Mouse (Mus musculus): Measurements from ENCODE around the gene Stk11. TPM values are rescaled to one million over a fixed set of nuclear protein-coding genes. Genes with fewer than 3 reads are reported as not detected.

The Stk11 gene
- polyA plus RNA-seq, 1 experiment: 91.7 TPM

DNA sequence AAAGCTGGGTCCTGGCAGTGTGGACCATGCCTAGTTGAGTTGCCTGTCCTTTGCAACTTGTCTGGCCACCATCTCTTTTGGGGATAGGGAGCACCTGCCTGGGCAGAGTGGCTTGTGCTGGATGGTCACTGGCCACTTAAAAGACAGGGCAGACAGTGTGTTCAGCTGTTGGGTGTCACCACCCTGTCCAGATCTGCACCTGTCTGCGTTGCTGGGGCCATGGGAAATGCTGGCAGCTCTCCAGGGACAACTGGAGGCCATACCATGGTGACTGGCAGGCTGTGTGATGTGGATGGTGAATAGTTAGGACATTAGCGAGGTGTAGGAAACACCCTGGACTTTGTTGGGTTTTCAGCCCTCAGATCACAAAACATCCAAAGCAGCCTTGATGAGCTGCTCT, 4.5 kb downstream of the Stk11 start:
- Histone ChIP-seq H3K4me1 (ENCODE audit: control insufficient read depth, insufficient read depth, low read length) (peaks cover 5% of the 10 kb centered on the region; the same call in 1 of the 2 replicates), H3K27ac (ENCODE audit: insufficient read depth, low read length) (no peak overlapping the region), H3K4me3 (ENCODE audit: insufficient read depth, low read length) (no peak overlapping the region)
- TF ChIP-seq CTCF (IDR thresholded peaks at IDR 0.05; ENCODE audit: borderline replicate concordance, insufficient read depth, low read length) (no peak), POLR2A (IDR thresholded peaks at IDR 0.05; ENCODE audit: low read depth, low read length) (no peak)

DNA sequence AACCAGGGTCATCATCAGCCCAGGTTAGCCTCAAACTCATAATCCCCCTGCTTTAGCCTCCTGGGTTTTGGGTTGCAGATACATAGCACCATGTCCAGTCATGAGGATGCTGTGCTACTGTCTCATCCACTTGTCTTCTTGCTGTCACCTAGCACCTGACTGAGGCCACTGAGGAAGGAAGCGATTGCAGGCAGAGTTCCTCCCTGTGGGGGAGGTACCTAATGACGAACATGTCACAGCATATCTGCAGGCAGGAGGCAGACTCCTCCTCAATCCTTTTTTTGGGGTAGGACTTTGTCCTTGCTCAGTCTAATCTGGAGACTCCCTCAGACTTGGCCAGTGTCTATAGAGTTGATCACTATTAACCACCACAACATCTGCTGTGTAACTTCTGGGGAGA, 6.0 kb downstream of the Stk11 start:
- peaks cover 5% of the 10 kb centered on the region; the same call in 1 of the 2 replicates for H3K4me1 ChIP-seq (ENCODE audit: control insufficient read depth, insufficient read depth, low read length)
- H3K4me3 ChIP-seq (ENCODE audit: insufficient read depth, low read length): no peak overlapping the region
- no peak overlapping the region for H3K27ac ChIP-seq (ENCODE audit: insufficient read depth, low read length)
- no peak for TF ChIP-seq CTCF (IDR thresholded peaks at IDR 0.05; ENCODE audit: borderline replicate concordance, insufficient read depth, low read length)
- TF ChIP-seq POLR2A (IDR thresholded peaks at IDR 0.05; ENCODE audit: low read depth, low read length): no peak

DNA sequence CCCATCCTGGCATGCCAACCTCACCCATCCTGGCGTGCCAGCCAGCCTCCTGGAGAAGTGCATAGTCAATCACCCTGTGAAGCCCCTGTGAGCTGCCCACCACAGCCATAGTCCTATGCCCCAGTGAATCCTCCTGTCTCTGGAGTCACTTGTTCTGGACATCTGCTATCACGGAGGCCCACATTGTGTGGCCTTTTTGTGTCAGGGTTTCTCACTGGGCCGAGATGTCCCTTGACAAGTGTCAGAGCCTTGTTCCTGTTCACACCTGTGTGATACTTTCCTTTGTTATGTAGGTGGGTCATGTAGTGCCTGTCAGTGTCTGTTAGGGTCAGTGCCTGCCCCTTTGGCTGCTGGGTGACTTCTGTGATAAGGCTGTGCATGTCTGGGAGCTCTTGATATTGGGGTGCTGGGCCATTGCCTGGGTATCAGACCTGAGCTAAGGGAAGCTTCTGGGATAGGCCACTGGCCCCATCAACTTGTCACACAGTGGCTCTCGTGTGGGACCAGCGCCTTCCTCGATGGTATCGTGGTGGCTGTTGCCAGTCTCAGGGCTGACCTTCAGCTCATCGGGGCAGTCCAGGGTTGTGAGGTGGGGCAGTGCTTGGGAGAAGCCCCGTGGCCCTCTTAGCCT, 8.4 kb downstream of the Stk11 start:
- TF ChIP-seq POLR2A (IDR thresholded peaks at IDR 0.05; ENCODE audit: low read depth, low read length): no peak
- no peak for TF ChIP-seq CTCF (IDR thresholded peaks at IDR 0.05; ENCODE audit: borderline replicate concordance, insufficient read depth, low read length)
- no peak overlapping the region for H3K27ac ChIP-seq (ENCODE audit: insufficient read depth, low read length)
- H3K4me3 ChIP-seq (ENCODE audit: insufficient read depth, low read length): no peak overlapping the region
- H3K4me1 ChIP-seq (ENCODE audit: control insufficient read depth, insufficient read depth, low read length): no peaks in the 10 kb centered on the region

DNA sequence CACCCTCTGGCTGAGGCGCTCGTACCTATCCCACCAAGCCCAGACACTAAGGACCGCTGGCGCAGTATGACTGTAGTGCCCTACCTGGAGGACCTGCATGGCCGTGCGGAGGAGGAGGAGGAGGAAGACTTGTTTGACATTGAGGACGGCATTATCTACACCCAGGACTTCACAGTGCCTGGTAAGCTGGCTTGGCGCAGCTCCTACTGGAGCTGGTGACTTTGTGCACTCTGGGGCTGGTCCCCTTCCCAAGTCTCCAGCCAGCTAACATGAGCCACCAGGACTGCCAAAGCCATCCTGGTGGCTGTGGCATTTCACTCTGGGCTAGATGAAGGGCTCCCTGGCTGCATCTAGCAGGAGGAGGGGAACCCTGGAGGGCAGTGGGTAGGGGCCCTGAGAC, 12.3 kb downstream of the Stk11 start:
- H3K4me1 ChIP-seq (ENCODE audit: control insufficient read depth, insufficient read depth, low read length): no peaks in the 10 kb centered on the region
- H3K4me3 ChIP-seq (ENCODE audit: insufficient read depth, low read length): no peak overlapping the region
- no peak for TF ChIP-seq CTCF (IDR thresholded peaks at IDR 0.05; ENCODE audit: borderline replicate concordance, insufficient read depth, low read length)
- TF ChIP-seq POLR2A (IDR thresholded peaks at IDR 0.05; ENCODE audit: low read depth, low read length): no peak
- H3K27ac ChIP-seq (ENCODE audit: insufficient read depth, low read length): no peak overlapping the region

DNA sequence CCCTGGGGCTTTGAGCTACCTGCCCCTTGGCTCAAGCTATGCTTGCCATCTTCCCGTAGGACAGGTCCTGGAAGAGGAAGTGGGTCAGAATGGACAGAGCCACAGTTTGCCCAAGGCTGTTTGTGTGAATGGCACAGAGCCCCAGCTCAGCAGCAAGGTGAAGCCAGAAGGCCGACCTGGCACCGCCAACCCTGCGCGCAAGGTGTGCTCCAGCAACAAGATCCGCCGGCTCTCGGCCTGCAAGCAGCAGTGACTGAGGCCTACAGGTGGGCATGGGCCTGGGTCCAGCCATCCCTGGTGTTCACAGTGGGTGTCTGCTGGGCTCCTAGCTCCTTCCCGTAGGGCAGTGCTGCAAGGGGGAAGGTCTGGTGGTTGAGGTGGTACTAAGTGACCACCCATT, 14.2 kb downstream of the Stk11 start:
- no peak overlapping the region for H3K27ac ChIP-seq (ENCODE audit: insufficient read depth, low read length)
- TF ChIP-seq CTCF (IDR thresholded peaks at IDR 0.05; ENCODE audit: borderline replicate concordance, insufficient read depth, low read length) (no peak), POLR2A (IDR thresholded peaks at IDR 0.05; ENCODE audit: low read depth, low read length) (no peak)
- no peak overlapping the region for H3K4me3 ChIP-seq (ENCODE audit: insufficient read depth, low read length)
- no peaks in the 10 kb centered on the region for H3K4me1 ChIP-seq (ENCODE audit: control insufficient read depth, insufficient read depth, low read length)

DNA sequence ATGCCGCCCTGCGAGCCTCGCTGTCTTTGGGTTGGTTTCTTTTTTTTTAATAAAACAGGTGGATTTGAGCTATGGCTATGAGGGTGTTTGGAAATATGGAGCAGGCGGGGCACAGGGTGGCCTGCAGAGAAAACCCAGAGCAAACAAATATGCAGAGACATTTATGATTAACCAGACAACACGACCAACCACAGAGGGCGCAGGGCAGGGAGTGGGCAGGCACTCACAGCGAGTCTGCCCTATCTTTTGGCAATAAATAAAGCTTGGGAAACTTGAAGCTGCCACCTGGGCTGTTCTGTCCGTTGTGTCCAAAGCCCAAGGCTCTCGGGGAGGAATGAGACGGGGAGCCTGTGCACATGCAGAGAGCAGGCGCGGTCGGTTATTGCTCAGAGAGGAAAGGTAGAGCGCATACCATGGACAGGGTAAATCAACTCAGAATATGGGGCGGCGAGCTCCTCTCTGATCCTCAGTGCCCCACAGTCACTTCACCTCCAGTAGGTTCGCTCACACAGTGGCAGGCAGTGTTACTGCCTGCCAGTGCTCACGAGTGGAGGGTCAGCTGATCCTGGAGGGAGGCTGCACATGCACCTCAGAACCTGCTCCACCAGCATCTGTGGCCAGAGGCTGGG, 14.9 kb downstream of the Stk11 start:
- H3K4me1 ChIP-seq (ENCODE audit: control insufficient read depth, insufficient read depth, low read length): no peaks in the 10 kb centered on the region
- no peak overlapping the region for H3K27ac ChIP-seq (ENCODE audit: insufficient read depth, low read length)
- TF ChIP-seq POLR2A (IDR thresholded peaks at IDR 0.05; ENCODE audit: low read depth, low read length) (no peak; the same call in 1 of the 2 replicates), CTCF (IDR thresholded peaks at IDR 0.05; ENCODE audit: borderline replicate concordance, insufficient read depth, low read length) (no peak)
- H3K4me3 ChIP-seq (ENCODE audit: insufficient read depth, low read length): no peak overlapping the region

DNA sequence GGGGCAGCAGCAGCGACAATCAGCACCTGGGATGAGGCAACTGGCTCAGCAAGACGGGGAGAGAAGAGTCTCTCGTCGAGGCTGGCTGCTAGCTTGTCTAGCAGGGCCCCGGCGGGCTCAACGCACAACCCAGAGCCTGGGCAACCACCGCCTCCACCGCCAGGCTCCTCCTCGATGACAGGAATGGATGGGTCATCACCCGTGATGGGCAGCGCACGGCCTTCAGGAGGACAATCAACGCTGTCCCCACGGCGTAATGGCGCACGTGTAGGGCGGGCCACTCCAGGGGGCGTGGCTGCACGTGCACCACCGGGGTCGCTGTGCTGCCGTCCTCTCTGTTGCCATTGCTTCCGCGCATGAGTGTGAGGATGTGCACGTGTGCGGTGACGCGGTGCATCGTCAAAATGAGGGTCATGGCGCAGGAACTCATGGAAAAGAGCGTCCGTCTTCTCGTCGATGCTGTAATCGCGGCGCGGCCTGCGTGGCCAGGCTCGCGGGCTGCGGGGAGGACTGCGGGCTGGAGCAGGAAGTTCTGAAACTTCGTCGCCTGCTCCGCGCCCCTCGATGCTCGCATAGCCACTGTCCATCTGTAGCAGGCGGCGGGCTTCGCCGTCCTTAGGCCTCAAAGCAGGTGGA, 15.8 kb downstream of the Stk11 start:
- Histone ChIP-seq H3K4me1 (ENCODE audit: control insufficient read depth, insufficient read depth, low read length) (no peaks in the 10 kb centered on the region), H3K4me3 (ENCODE audit: insufficient read depth, low read length) (no peak overlapping the region), H3K27ac (ENCODE audit: insufficient read depth, low read length) (no peak overlapping the region)
- TF ChIP-seq POLR2A (IDR thresholded peaks at IDR 0.05; ENCODE audit: low read depth, low read length) (peak; percentile 18; the same call in 1 of the 2 replicates), CTCF (IDR thresholded peaks at IDR 0.05; ENCODE audit: borderline replicate concordance, insufficient read depth, low read length) (no peak)

DNA sequence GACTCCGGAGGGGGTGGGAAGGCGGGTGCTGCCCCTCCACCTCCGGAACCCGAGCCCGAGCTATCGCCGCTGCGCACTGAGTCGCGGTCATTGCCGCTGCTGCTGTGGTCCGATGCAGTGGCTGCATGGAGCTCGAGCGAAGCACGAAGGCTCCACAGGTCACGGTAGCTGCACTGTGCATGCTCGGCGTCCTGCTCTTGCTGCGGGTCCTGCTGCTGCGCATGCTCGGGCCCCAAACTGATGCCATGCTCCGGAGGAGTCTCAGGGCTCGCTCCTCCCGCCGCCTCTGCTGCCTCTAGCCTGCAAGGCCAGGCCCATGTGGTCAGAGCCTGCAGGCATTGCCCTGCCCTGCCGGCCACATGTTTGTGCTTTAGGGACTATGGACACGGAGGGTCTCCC, 16.3 kb downstream of the Stk11 start:
- TF ChIP-seq CTCF (IDR thresholded peaks at IDR 0.05; ENCODE audit: borderline replicate concordance, insufficient read depth, low read length): no peak
- TF ChIP-seq POLR2A (IDR thresholded peaks at IDR 0.05; ENCODE audit: low read depth, low read length): no peak
- no peak overlapping the region for H3K4me3 ChIP-seq (ENCODE audit: insufficient read depth, low read length)
- H3K27ac ChIP-seq (ENCODE audit: insufficient read depth, low read length): no peak overlapping the region
- no peaks in the 10 kb centered on the region for H3K4me1 ChIP-seq (ENCODE audit: control insufficient read depth, insufficient read depth, low read length)

DNA sequence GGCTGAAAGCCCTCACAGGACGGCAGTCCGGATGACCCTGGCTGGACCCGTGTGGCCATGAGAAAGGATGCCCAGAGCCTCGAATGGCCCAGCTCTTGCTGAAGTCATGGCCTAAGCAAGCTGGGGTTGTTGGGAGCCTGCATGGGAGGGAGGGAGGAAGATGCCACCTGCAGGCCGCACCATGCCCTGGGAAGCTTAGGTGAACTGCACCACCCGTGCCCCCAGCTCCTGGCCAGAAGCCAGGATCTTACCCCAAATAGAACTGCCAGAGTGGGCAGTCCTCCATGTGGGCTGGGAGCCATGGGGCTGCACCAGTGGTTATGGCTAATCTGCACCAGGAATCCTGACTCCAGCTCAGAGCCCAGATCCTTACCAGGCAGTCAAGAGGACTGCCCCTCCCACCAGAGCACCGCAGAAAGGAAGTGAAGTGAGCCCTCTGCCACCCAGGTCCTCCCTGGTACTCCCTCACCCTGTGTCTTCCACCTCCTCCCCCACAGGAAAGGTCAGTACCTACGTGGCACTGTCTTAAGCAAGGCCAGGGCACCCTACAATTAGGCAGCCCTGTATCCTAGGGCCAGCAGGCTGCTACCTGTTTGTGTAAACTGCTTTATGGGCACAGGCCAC, 17.7 kb downstream of the Stk11 start:
- Histone ChIP-seq H3K4me1 (ENCODE audit: control insufficient read depth, insufficient read depth, low read length) (0 out of 2 replicates have a peak, but pooled peaks cover 2% of the 10 kb centered on the region), H3K4me3 (ENCODE audit: insufficient read depth, low read length) (no peak overlapping the region), H3K27ac (ENCODE audit: insufficient read depth, low read length) (no peak overlapping the region)
- TF ChIP-seq POLR2A (IDR thresholded peaks at IDR 0.05; ENCODE audit: low read depth, low read length) (no peak), CTCF (IDR thresholded peaks at IDR 0.05; ENCODE audit: borderline replicate concordance, insufficient read depth, low read length) (no peak)
